Mouse (Mus musculus): Measurements from ENCODE around the gene 2310033P09Rik. TPM values are rescaled to one million over a fixed set of nuclear protein-coding genes. Genes with fewer than 3 reads are reported as not detected.
A peak's percentile ranks its signal among the peaks of the same experiment; 100 is the strongest.

The 2310033P09Rik gene
- polyA plus RNA-seq, 1 experiment from 2014 or later = 24.9 TPM

DNA sequence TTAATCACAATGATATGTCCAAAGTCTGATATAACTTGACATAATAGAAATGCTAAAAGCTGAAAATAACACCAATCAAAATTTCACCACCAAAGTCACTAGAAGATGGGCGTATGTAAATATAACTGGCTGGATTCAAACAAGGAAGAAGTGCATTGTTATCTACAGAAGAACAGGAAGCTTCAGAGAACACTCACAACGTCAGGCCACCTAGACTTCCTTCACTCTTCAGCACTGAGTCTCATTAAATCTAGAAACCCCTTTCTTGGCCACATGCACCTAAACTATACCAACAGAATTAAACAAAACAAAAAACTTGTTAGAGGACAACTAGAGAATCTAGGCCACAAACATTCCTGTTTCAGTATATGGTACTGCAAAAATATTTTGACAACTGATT is 16.3 kb downstream of the 2310033P09Rik start:
- ATAC-seq (ENCODE audit: insufficient read depth, low FRiP score) = no peak
- Histone ChIP-seq H3K4me2 (ENCODE audit: low read depth, low read length) (peak overlapping the region; percentile 29; the same call in 1 of the 2 replicates), H3K27me3 (ENCODE audit: control insufficient read depth, insufficient read depth, low read length) (no peaks in the 10 kb centered on the region), H3K9me3 (replicated peaks; ENCODE audit: control insufficient read depth, low read length) (no peaks in the 10 kb centered on the region), H3K4me1 (ENCODE audit: control insufficient read depth, insufficient read depth, low read length) (peaks cover 64% of the 10 kb centered on the region), H3K27ac (ENCODE audit: low read length) (no peak overlapping the region), H3K4me3 (replicated peaks; ENCODE audit: low read length) (no peak overlapping the region), H3K36me3 (ENCODE audit: control insufficient read depth, insufficient read depth, low read length) (no peaks in the 10 kb centered on the region), H3K9ac (ENCODE audit: low read length) (no peak overlapping the region)
- WGBS = 51% methylated on average over 2 of the region's 2 CpGs

DNA sequence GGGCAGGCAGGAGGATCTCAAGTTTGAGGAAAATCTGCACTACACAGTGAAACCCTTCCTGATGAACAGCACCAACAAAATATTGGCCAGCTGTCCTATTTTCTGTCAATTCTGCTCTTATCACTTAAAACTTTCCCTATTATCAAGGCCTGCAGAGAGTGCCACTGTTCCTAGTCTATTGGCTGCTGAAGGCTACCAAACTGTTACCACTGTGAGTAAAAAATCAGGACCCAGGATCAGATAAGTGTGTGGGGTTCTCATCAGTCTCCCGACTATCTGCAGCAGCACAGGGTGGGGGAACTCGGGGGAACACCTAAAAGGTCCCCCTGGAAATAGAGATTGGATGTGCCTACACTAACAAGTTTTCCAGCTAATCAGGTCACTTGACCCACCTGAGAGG is 17.0 kb downstream of the 2310033P09Rik start:
- H3K4me3 ChIP-seq (replicated peaks; ENCODE audit: low read length) = peak overlapping the region; percentile 100; the same call in 1 of the 2 replicates
- 68% methylated on average over 2 of the region's 2 CpGs for WGBS
- H3K9me3 ChIP-seq (replicated peaks; ENCODE audit: control insufficient read depth, low read length) = no peaks in the 10 kb centered on the region
- H3K36me3 ChIP-seq (ENCODE audit: control insufficient read depth, insufficient read depth, low read length) = no peaks in the 10 kb centered on the region
- no peaks in the 10 kb centered on the region for H3K27me3 ChIP-seq (ENCODE audit: control insufficient read depth, insufficient read depth, low read length)
- H3K4me1 ChIP-seq (ENCODE audit: control insufficient read depth, insufficient read depth, low read length) = peaks cover 59% of the 10 kb centered on the region
- H3K9ac ChIP-seq (ENCODE audit: low read length) = peak overlapping the region; percentile 3; the same call in 1 of the 2 replicates
- H3K4me2 ChIP-seq (ENCODE audit: low read depth, low read length) = peak overlapping the region; percentile 95
- ATAC-seq (ENCODE audit: insufficient read depth, low FRiP score) = no peak
- H3K27ac ChIP-seq (ENCODE audit: low read length) = no peak overlapping the region

DNA sequence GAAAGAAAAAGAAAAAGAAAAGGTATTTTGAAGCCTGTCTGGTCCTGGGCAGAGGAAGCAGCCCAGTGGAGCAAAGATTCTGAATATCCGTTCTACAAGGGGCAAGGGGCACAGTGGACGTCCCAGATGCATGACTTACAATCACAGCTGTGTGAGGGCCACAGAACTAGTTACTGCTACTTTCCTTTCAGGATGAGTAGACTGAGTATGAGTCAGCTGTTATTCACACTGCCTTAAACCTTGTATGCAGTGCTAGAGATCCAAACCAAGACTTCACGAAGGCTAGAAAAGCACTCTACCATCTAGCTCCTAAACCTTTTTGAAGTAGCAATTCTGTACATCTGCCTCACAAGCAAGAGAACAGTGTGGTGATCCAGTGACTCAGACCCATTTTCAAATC is 18.1 kb downstream of the 2310033P09Rik start:
- peaks cover 49% of the 10 kb centered on the region for H3K4me1 ChIP-seq (ENCODE audit: control insufficient read depth, insufficient read depth, low read length)
- 30% methylated on average over 3 of the region's 3 CpGs for WGBS
- H3K4me3 ChIP-seq (replicated peaks; ENCODE audit: low read length) = peak overlapping the region; percentile 100
- no peaks in the 10 kb centered on the region for H3K27me3 ChIP-seq (ENCODE audit: control insufficient read depth, insufficient read depth, low read length)
- ATAC-seq (ENCODE audit: insufficient read depth, low FRiP score) = no peak
- no peaks in the 10 kb centered on the region for H3K36me3 ChIP-seq (ENCODE audit: control insufficient read depth, insufficient read depth, low read length)
- peak overlapping the region; percentile 98 for H3K27ac ChIP-seq (ENCODE audit: low read length)
- no peaks in the 10 kb centered on the region for H3K9me3 ChIP-seq (replicated peaks; ENCODE audit: control insufficient read depth, low read length)
- peak overlapping the region; percentile 100 for H3K9ac ChIP-seq (ENCODE audit: low read length)
- peak overlapping the region; percentile 95 for H3K4me2 ChIP-seq (ENCODE audit: low read depth, low read length)

DNA sequence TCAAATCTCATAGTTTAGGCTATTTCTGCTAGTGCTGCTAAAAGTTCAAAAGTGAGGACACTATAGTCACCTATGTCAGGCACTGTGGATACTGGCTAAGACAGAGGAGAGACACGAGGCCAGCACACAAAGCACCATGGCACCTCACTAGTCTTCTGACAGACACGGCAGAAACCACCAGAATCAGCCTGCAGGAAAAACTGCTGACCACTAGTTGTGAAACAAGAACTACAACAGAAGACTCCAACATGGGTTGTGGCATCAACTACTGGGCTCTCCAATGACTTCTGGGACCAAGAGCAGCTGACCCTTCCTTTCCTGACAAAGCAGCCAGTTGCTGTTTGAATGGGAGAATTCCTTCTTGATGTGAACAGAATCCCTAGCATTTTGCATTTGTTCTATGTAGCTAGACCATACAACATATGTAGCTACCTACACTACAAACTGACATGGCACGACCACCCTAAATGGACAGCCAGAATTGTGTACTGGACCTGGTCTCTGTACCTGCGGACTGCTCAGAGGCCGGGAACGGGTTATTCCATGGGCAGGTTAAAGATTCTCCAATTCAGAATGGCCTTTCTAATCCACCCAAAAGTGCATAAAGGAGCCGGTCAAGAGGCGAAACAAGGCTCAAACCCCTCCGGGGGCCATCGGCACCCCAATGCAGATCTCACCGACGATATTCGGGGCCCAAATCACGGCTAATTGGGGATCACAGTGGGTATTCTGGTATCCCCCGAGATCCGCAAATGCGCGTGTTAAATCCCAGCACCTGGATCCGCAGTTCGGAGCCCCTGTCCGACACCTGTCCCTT is 18.9 kb downstream of the 2310033P09Rik start:
- no peak for ATAC-seq (ENCODE audit: insufficient read depth, low FRiP score)
- peak overlapping the region; percentile 95 for H3K4me2 ChIP-seq (ENCODE audit: low read depth, low read length)
- peak overlapping the region; percentile 98 for H3K27ac ChIP-seq (ENCODE audit: low read length)
- H3K9ac ChIP-seq (ENCODE audit: low read length) = peak overlapping the region; percentile 100
- H3K9me3 ChIP-seq (replicated peaks; ENCODE audit: control insufficient read depth, low read length) = no peaks in the 10 kb centered on the region
- no peaks in the 10 kb centered on the region for H3K27me3 ChIP-seq (ENCODE audit: control insufficient read depth, insufficient read depth, low read length)
- 2% methylated on average over 21 of the region's 21 CpGs for WGBS
- peaks cover 46% of the 10 kb centered on the region for H3K4me1 ChIP-seq (ENCODE audit: control insufficient read depth, insufficient read depth, low read length)
- H3K4me3 ChIP-seq (replicated peaks; ENCODE audit: low read length) = peak overlapping the region; percentile 100
- no peaks in the 10 kb centered on the region for H3K36me3 ChIP-seq (ENCODE audit: control insufficient read depth, insufficient read depth, low read length)

DNA sequence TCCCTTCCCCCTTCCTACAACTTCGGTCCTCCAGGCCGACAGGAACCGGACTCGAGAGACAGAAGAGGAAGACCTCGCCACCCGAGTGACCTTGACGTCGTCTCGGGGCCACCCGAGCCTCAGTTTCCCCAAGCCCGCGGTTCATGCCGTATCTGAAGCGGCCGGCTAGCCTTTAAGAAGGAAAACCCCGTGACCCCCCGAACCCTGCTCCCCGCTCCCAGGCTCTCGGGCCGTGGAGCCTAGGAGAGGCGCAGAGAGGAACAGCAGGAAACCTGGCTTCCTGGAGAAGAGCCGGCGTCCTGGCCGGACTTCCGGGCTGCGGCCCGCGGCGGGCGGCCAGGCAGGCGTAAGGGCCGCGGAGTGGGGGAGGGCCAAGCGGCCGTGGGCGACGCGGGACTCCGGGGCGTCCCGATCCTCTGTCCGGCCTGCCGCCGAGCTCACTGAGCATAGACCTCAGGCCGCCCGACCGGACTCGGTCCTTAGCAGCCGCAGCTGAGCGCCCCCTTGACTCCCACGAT is 19.5 kb downstream of the 2310033P09Rik start:
- H3K4me3 ChIP-seq (replicated peaks; ENCODE audit: low read length) = peak overlapping the region; percentile 100
- under 1% methylated on average over 51 of the region's 51 CpGs for WGBS
- H3K27me3 ChIP-seq (ENCODE audit: control insufficient read depth, insufficient read depth, low read length) = no peaks in the 10 kb centered on the region
- H3K27ac ChIP-seq (ENCODE audit: low read length) = peak overlapping the region; percentile 98
- H3K9me3 ChIP-seq (replicated peaks; ENCODE audit: control insufficient read depth, low read length) = no peaks in the 10 kb centered on the region
- peak; percentile 81 for ATAC-seq (ENCODE audit: insufficient read depth, low FRiP score)
- peaks cover 40% of the 10 kb centered on the region for H3K4me1 ChIP-seq (ENCODE audit: control insufficient read depth, insufficient read depth, low read length)
- H3K9ac ChIP-seq (ENCODE audit: low read length) = peak overlapping the region; percentile 100
- peak overlapping the region; percentile 95 for H3K4me2 ChIP-seq (ENCODE audit: low read depth, low read length)
- no peaks in the 10 kb centered on the region for H3K36me3 ChIP-seq (ENCODE audit: control insufficient read depth, insufficient read depth, low read length)

DNA sequence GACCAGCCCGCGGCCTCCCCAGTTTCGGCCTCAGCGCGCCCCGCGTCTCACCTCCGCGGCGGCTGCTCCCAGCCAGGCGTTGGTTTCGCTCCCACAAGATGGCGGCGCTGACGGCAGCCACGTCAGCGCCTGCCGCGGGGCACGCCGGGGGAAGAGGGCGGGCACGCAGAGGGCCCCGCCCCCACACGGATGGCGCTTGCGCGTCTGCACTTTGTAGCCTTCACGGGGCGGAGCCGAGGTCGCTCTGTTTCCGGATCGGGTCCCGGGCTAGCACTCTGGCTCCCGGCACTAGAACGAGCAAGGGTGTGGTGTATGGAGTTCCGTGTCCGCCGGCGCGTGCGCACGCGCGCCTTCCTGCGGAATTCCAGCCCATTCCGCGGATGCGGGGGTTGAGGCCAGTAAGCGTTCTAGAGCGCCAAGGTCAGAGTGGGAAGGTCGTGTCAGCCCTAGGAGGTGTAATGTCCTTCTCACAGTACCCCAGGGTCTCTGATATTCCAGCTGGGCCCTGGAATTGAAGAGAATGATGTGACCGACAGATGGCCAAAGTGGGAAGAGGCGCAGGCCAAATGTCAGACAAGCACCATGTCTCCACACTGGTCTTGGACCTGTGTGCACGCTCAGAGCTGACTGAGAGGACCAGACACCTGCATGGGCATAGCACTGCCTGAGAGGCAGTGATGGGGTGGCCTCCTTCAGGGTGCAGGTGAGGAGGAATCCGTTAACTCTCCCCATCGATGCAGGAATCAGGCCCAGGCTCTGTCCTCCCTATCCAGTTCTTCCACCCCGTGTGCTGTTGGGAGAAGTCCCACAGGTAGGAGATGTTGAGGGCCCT is 20.2 kb downstream of the 2310033P09Rik start, which contains the start of gene Arf1:
Gene Arf1, minus strand, starts transcription at position 149 of the 832 bp plus-strand sequence.
- Histone ChIP-seq H3K27ac (ENCODE audit: low read length) (peak within 1 kb of the TSS; percentile 98), H3K4me3 (replicated peaks; ENCODE audit: low read length) (peak within 1 kb of the TSS; percentile 100), H3K9ac (ENCODE audit: low read length) (peak within 1 kb of the TSS; percentile 100), H3K27me3 (ENCODE audit: control insufficient read depth, insufficient read depth, low read length) (no peaks in the 10 kb centered on the region), H3K4me1 (ENCODE audit: control insufficient read depth, insufficient read depth, low read length) (peaks cover 35% of the 10 kb centered on the region), H3K9me3 (replicated peaks; ENCODE audit: control insufficient read depth, low read length) (no peaks in the 10 kb centered on the region), H3K36me3 (ENCODE audit: control insufficient read depth, insufficient read depth, low read length) (no peaks in the 10 kb centered on the region), H3K4me2 (ENCODE audit: low read depth, low read length) (peak within 1 kb of the TSS; percentile 95)
- ATAC-seq (ENCODE audit: insufficient read depth, low FRiP score) = peak; percentile 97
- WGBS = 4% methylated on average over 59 of the region's 59 CpGs

DNA sequence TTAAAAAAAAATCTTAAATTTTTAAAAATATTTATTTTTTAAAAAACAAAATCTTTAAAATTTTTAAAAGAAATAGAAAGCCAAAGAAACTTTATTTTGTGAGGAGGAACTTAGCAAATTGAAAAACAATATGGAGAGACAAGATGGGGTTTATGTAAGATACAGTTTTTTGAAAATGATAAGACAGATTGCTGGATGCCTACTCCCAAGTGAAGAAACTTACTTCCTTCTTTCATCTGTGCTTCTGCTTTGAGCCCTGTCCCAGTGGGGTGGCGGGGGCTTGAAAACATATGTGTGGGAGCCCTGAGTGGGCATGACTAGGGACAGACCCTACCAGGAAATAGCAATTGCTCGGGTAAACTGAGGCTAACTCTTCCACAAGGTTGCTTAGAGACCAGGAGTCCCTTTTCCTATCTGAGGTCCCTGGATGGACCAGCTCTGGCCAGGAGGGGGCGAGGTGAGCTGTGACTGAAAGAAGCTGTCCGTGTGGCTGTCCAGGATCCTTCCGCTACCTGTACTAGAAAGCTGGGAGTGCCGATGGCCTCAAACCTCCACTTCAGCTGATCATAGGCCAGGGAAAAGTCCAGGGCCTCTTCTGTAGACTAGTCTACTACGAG is 22.1 kb downstream of the 2310033P09Rik start:
- Histone ChIP-seq H3K4me1 (ENCODE audit: control insufficient read depth, insufficient read depth, low read length) (peaks cover 16% of the 10 kb centered on the region), H3K36me3 (ENCODE audit: control insufficient read depth, insufficient read depth, low read length) (no peaks in the 10 kb centered on the region), H3K9ac (ENCODE audit: low read length) (no peak overlapping the region), H3K27me3 (ENCODE audit: control insufficient read depth, insufficient read depth, low read length) (no peaks in the 10 kb centered on the region), H3K4me3 (replicated peaks; ENCODE audit: low read length) (no peak overlapping the region), H3K4me2 (ENCODE audit: low read depth, low read length) (no peak overlapping the region), H3K27ac (ENCODE audit: low read length) (no peak overlapping the region), H3K9me3 (replicated peaks; ENCODE audit: control insufficient read depth, low read length) (no peaks in the 10 kb centered on the region)
- no peak for ATAC-seq (ENCODE audit: insufficient read depth, low FRiP score)
- WGBS = 10% methylated on average over 7 of the region's 7 CpGs

DNA sequence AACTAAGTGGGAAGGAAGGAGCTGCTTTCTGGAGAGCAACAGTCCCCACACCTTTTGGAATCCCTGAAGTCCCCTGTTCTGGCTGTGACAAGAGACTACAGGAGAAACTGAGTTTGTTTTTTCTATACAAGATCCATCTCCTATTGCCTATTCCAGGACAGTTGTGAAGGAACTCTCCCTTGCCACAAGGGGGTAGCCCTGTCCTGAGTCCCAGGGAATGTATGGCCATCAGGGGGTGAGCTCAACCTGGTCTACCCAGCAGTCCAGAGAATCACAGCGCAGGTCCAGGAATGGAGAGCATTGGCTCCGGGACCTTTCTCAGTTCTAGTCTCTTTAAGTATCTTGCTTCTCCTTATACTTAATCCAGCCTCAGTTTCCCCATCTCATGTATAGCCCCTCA is 24.7 kb downstream of the 2310033P09Rik start:
- no peak for ATAC-seq (ENCODE audit: insufficient read depth, low FRiP score)

More for the DNA sequence above, 24.7 kb downstream of the 2310033P09Rik start:
- H3K4me2 ChIP-seq (ENCODE audit: low read depth, low read length) = no peak overlapping the region
- H3K4me1 ChIP-seq (ENCODE audit: control insufficient read depth, insufficient read depth, low read length) = no peaks in the 10 kb centered on the region
- H3K9me3 ChIP-seq (replicated peaks; ENCODE audit: control insufficient read depth, low read length) = no peaks in the 10 kb centered on the region
- no peak overlapping the region for H3K9ac ChIP-seq (ENCODE audit: low read length)
- H3K36me3 ChIP-seq (ENCODE audit: control insufficient read depth, insufficient read depth, low read length) = no peaks in the 10 kb centered on the region
- 71% methylated on average over 2 of the region's 2 CpGs for WGBS
- H3K4me3 ChIP-seq (replicated peaks; ENCODE audit: low read length) = no peak overlapping the region
- no peaks in the 10 kb centered on the region for H3K27me3 ChIP-seq (ENCODE audit: control insufficient read depth, insufficient read depth, low read length)
- no peak overlapping the region for H3K27ac ChIP-seq (ENCODE audit: low read length)

Data from stomach, embryonic 16.5 days (tissue).